Mouse (Mus musculus): ENCODE data around the gene Postn.

The Postn gene

GRCm38 (mm10) chr3:54360897-54361296 is at the start of gene Postn:
Gene Postn (plus strand): TSS chr3:54361109.
- DNase-seq (ENCODE audit: low read depth, low spot score) = no peak

GRCm38 (mm10) chr3:54314055-54314454 is 46.9 kb upstream of the Postn start:
- no peak for DNase-seq (ENCODE audit: low read depth, low spot score)

DNA sequence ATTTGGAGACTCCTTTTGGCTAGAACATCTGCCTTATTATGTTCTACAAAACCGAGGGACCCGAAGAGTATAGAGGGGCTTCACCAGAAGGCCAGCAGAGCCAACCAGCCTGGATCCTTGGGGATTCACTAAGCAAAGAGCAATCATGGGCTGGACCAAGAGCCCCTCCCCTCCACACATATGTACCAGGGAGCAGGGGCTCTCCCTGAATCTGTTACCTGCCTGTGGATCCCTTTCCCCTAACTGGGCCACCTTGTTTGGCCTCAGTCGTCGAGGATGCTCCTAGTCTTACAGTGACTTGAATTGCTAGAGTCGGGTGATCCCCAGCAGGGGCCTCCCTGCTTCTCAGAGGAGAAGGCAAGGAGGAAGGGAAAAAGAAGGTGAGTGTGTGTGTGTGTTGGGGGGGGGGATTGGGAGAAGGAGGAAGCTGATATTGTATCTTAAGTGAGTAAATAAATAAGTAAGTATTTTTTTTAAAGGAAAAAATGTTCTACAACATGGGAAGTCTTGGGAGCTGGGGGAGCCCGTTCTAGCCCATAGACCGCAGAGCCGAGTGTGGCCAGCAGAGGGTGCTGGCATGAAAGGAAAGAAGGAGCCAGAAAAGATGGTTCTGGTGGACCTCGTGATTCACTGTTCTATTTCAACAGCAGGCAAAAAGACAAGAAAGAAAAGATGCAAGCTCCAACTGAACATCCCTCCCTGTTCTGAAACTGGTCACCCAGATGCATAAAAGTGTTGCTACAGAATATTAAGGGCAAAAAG is 7.8 kb upstream of the Postn start:
- peak; percentile 66 for DNase-seq (ENCODE audit: low read depth, low spot score)

DNA sequence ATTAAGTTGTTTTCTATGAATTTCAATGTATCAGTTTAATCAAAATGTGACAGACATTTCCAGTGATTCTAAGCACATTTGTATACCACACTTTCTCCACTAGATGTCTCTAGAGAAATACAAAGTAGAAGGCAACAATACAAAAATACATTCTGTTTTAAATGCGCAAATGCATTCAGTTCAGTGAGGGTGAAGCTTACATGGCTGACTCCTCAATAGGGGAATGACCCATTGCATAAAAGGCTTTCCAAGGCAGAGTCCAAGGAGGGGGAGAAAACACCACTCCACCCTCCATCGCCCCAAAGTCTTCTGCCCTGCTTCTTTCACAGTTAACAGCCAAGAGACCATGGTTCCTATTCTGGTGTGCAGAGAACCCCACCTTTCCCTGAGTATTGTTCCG is 3.3 kb upstream of the Postn start:
- no peak for DNase-seq (ENCODE audit: low read depth, low spot score)

GRCm38 (mm10) chr3:54358463-54359189 is 2.3 kb upstream of the Postn start:
- DNase-seq (ENCODE audit: low read depth, low spot score) = peak; percentile 80

DNA sequence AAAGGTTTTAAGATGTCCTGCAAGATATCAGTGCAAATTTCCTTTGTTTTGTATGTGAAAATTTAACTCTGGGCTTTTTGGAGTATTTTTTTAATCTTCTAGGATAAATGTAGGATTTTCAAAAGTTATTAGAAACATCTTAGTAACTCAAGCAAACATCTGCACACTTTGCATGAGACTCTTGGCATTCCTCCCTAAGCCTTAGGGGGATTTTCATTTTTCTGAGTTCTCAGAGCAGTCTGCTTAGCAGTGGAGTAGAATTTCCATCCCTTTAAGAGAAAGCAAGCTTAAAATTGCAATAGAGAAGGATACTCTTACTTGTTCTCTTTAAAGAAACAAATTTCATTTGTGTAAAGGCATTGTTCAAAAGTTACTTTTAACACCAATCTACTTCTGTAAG is 747 bp downstream of the Postn start:
- no peak for DNase-seq (ENCODE audit: low read depth, low spot score)

- no peak for DNase-seq (ENCODE audit: low read depth, low spot score)
Measured at GRCm38 (mm10) chr3:54371015-54371414, 10.1 kb downstream of the Postn start.

GRCm38 (mm10) chr3:54372625-54373024 is 11.7 kb downstream of the Postn start:
- no peak for DNase-seq (ENCODE audit: low read depth, low spot score)

DNA sequence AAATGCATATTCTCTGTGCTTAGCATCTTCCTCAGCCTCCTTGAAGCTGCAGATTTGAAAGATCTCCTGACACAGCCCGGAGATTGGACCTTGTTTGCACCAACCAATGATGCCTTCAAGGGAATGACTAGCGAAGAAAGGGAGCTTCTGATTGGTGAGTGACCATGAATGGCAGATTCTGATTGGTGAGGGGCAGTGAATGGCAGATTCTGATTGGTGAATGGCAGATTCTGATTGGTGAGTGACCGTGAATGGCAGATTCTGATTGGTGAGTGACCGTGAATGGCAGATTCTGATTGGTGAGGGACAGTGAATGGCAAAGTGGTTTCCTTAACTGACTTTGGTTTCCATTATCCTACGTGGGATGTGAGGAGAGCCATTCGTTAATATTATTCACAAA is 15.1 kb downstream of the Postn start:
- no peak for DNase-seq (ENCODE audit: low read depth, low spot score)

DNA sequence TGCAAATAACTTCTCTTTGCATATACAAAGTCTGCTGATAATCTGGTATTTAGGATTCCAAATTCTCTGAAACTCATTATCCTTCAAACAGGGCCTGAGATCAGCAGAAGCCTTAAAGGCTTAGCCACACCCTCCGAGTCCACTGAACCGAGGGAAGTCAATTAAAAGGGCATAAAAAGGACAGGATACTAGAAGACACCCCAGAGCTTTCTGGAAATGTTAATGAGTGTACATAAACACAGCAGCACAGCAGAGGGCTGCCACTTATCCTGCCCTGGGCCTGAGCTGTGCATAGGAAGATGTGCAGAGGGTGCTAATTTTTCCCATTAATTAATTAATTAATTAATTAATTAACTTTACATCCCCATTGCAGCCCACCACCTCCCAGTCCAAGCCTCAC is 16.7 kb downstream of the Postn start:
- no peak for DNase-seq (ENCODE audit: low read depth, low spot score)

- no peak for DNase-seq (ENCODE audit: low read depth, low spot score)
Measured at GRCm38 (mm10) chr3:54378135-54378534, 17.2 kb downstream of the Postn start.

DNA sequence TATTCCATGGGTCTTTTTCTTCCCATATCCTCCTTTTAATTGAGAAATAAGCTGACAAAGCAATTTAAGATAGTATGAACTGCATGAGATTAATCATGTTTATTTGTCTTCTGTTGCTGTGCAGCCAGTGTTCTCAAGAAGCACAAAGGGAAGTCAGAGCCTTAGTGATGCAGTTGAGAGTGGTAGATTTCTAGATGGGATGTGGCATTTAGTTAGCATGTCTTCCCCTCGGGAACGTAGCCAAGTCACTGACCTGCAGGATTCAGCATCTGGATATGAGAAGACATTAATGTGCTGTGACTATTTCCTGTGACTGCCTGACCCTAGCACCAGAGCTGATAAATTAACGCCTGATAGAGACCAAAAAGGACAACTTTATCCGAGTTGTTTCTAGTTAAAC is 19.1 kb downstream of the Postn start:
- DNase-seq (ENCODE audit: low read depth, low spot score) = no peak

GRCm38 (mm10) chr3:54399321-54399720 is 38.4 kb downstream of the Postn start:
- DNase-seq (ENCODE audit: low read depth, low spot score) = no peak

DNA sequence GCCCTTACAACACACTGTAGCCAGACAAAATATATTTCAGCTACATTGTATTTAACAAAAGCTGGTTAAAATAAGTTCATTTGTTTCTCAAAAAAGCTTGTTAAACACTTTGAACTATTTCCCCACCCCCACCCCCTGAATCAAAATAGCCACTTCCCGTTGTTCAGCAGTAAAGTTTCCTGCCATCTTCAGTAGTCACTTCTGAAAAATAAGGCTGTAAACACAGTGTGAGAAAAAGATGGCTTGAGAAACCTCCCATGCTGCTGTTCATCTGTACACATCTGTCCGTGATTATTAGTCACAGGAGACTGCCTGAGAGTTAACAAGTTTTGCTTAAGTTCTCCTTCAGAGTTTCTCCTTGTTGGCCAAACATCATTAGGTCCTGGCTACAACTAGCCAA is 39.0 kb downstream of the Postn start:
- no peak for DNase-seq (ENCODE audit: low read depth, low spot score)

GRCm38 (mm10) chr3:54400617-54401016 is 39.7 kb downstream of the Postn start:
- DNase-seq (ENCODE audit: low read depth, low spot score) = no peak

DNA sequence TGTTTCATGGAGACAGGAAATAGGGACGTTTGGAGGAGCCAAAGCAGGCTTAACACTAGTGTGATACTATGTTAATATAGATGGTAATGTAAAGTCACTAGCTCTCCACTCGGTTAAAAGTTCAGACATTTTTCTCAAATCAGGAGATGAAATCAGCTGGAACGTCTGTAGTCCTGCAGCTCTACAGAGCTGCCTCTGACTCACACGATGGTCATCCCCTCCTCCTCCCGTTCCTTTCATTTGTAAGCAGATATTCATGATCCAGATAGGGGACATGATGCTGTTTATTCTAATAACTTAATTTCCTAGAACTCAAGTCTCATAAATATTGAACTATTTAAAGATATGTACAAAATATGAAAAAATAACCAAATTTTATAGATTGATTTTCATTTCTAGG is 40.8 kb downstream of the Postn start:
- no peak for DNase-seq (ENCODE audit: low read depth, low spot score)

- DNase-seq (ENCODE audit: low read depth, low spot score) = no peak
Measured at GRCm38 (mm10) chr3:54403791-54404190, 42.9 kb downstream of the Postn start.

DNA sequence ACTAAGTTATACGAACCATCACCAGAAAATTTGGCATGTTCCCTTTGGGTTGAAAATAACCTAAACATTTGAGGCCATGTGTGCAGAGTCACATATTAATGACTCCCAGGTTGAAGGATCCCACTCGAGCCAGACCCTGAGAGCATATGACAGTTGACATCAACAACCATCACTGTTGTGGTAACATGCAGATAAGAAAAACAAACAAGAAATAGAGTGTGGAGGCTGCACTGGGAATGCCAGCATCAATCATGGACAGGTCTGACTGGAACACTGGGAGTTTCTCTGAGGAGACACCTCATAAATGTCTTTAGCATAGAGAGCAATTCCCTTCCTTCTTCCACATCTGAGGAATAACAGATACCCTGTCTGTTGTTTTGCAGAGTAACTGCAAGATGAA is 45.7 kb downstream of the Postn start:
- DNase-seq (ENCODE audit: low read depth, low spot score) = no peak

- no peak for DNase-seq (ENCODE audit: low read depth, low spot score)
Measured at GRCm38 (mm10) chr3:54411052-54411451, 50.1 kb downstream of the Postn start.

DNA sequence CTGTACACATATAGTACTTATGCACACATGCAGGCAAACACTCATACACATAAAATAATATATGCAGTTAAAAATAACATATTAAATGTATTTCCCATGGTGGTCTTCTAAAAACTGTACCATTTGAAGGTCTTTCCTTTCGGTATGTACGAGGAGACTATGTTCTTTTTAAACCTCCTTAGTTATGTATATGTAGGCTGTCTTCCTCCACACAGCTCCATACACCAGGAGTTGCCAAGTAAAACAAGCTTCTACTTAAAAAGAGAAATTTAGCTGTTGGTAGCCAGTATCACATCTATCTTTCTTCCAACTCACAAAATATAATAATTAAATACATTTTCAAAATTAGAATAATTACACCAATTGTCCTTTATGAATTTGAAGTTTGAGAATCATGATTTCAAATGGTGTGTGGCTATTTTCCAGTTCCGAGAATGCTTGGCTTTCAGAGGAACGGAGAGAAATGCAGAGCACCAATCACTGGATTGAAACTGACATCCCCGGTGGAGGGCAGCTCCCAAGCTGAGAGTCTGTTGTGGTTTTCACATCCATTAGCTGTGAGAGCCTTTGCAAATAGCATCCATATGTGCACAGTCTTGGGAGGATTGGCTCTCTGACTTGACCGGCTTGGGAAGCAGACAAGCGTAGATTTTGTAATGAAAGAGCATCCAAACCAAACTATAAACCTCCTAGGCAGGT is 52.1 kb downstream of the Postn start:
- DNase-seq (ENCODE audit: low read depth, low spot score) = peak; percentile 60

DNA sequence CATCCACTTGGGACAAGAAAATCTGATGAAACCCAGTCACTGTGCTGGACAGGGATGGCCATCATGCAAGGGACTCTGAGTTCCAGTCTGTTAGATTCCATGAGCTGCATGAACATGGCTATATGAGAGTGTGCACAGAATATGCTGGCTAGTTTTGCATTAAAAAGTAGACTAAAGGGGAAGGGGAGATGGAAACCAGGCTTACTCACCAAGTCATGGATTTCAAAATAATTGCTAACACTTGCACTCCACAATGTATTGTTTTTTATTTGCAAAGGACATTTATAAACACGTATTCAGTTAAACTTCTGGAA is 52.6 kb downstream of the Postn start:
- DNase-seq (ENCODE audit: low read depth, low spot score) = no peak

- peak; percentile 64 for DNase-seq (ENCODE audit: low read depth, low spot score)
Measured at GRCm38 (mm10) chr3:54414386-54414785, 53.5 kb downstream of the Postn start.
